Mouse (Mus musculus) lung, postnatal 0 days (tissue): ENCODE data around the gene Fstl4.

Source experiments
- CTCF ChIP-seq: IDR thresholded peaks from 2 replicates; pipeline ENCODE4 v1.5.1; 2016; ENCODE audit warnings: antibody characterized with exemption, mild to moderate bottlenecking
- EP300 ChIP-seq: IDR thresholded peaks from 2 replicates; pipeline ENCODE4 v1.6.1; 2016; ENCODE audit warnings: antibody characterized with exemption, mild to moderate bottlenecking, control low read depth

- TF ChIP-seq CTCF (no peak), EP300 (no peak)
These were observed 418.4 kb downstream of the Fstl4 start for GRCm38 (mm10) chr11:53182858-53183257.
